Mouse (Mus musculus) liver, embryonic 12.5 days (tissue): ENCODE measurements around the gene P2ry2. TPM values are rescaled to one million over a fixed set of nuclear protein-coding genes. Genes with fewer than 3 reads are reported as not detected.
A peak's percentile ranks its signal among the peaks of the same experiment; 100 is the strongest.

ENCODE experiments used
- ATAC-seq: fragments of 200-750 bp; cut with Nextera tagmentation; 2 replicates; pipeline ENCODE4 v1.8.0; 2017; ENCODE audit warnings: moderate number of reproducible peaks, mild to moderate bottlenecking, moderate library complexity
- H3K27ac ChIP-seq: fragments of 300-500 bp; sonication (generic); 2 replicates; pipeline ENCODE4 v1.5.1; 2016; ENCODE audit warnings: mild to moderate bottlenecking
- H3K27me3 ChIP-seq: fragments of 300-500 bp; sonication (generic); replicated peaks from 2 replicates; pipeline ENCODE4 v1.6.1; 2016; ENCODE audit warnings: mild to moderate bottlenecking, moderate library complexity
- H3K36me3 ChIP-seq: fragments of 300-500 bp; sonication (generic); 2 replicates; pipeline ENCODE4 v1.6.1; 2016; ENCODE audit warnings: mild to moderate bottlenecking, moderate library complexity
- H3K4me1 ChIP-seq: fragments of 300-500 bp; sonication (generic); 2 replicates; pipeline ENCODE4 v1.6.1; 2016
- H3K4me2 ChIP-seq: fragments of 300-500 bp; sonication (generic); 2 replicates; pipeline ENCODE4 v1.6.1; 2016; ENCODE audit warnings: mild to moderate bottlenecking, moderate library complexity
- H3K4me3 ChIP-seq: fragments of 300-500 bp; sonication (generic); 2 replicates; pipeline ENCODE4 v1.5.1; 2016; ENCODE audit warnings: mild to moderate bottlenecking, moderate library complexity
- H3K9ac ChIP-seq: fragments of 300-500 bp; sonication (generic); 2 replicates; pipeline ENCODE4 v1.6.1; 2016; ENCODE audit warnings: mild to moderate bottlenecking, moderate library complexity
- H3K9me3 ChIP-seq: fragments of 300-500 bp; sonication (generic); replicated peaks from 2 replicates; pipeline ENCODE4 v1.6.1; 2016; ENCODE audit warnings: mild to moderate bottlenecking, moderate library complexity
- WGBS: fragments of 180-500 bp; shearing (Covaris S2); methylation state at CpG from one replicate; pipeline ENCODE4 v1.1.7; 2016; ENCODE audit not compliant: insufficient replicate concordance; 5-methylcytosine and 5-hydroxymethylcytosine counted together
- polyA plus RNA-seq: library from polyadenylated mRNA; unstranded; fragments of >200 nt; fragmentation: Nextera tagmentation; extraction: Ambion mirVana; gene quantifications from 2 replicates; pipeline ENCODE4 v1.2.1, GENCODE M21; 2016

P2ry2 gene
- polyA plus RNA-seq: 1.2 TPM in 2 replicates

DNA sequence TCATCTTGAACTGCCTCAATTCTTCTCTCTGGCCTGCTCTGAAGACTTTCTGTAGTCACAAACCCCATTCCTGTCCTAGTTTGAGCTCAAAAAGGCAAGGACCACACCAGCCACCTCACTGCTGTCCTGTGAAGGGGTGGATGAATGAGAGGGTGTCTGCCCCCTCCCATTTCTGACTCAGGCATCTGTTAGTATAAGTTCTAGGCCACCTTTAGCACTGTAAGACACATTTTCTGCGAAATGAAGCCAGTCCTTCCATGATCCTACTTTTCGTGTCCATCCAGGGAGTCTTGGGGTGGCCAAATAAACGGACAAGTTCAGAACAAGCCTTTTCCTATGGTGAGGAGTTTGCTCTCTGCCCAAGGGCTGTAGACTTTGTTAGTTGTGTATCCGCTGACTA lies at the start of gene P2ry2:
P2ry2 (minus strand) TSS at position 326 of the 400 bp plus-strand sequence.
- WGBS: 53% methylated on average over 4 of the region's 4 CpGs
- Histone ChIP-seq H3K27me3 (peaks cover 68% of the 10 kb centered on the region), H3K27ac (no peak within 1 kb of the TSS)

DNA sequence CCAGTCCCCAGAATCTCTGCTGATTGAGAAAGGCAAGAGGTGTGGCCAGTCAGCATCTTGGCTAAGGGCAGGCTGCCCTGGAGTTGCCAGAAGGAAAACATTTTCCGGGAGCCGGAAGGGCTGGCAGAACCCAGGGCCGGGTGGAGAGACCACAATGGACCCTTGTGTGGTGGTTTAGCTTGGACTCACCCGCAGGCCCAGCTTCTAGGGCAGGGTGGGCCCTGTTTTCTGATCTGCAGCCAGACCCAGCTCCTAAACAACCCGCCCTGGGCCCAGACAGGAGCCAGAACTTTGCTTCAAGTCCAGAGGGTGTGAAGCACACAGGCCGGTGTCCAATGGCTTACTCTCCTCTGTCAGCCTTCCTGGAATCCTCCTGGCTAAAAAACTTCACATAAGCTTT lies 49.6 kb upstream of the P2ry2 start:
- Histone ChIP-seq H3K4me1 (peaks cover 28% of the 10 kb centered on the region; the same call in 1 of the 2 replicates), H3K36me3 (no peaks in the 10 kb centered on the region), H3K9ac (no peak overlapping the region), H3K27me3 (0 out of 2 replicates have a peak, but pooled peaks cover 4% of the 10 kb centered on the region), H3K9me3 (no peaks in the 10 kb centered on the region), H3K4me2 (no peak overlapping the region), H3K27ac (no peak overlapping the region), H3K4me3 (no peak overlapping the region)
- no peak for ATAC-seq
- WGBS: 78% methylated on average over 6 of the region's 6 CpGs

More for the DNA sequence above, at the start of gene P2ry2:
- no peaks in the 10 kb centered on the region for H3K9me3 ChIP-seq
- H3K9ac ChIP-seq: peak within 1 kb of the TSS; percentile 47
- peak within 1 kb of the TSS; percentile 74 for H3K4me2 ChIP-seq
- no peaks in the 10 kb centered on the region for H3K36me3 ChIP-seq
- no peak for ATAC-seq
- H3K4me1 ChIP-seq: peaks cover 25% of the 10 kb centered on the region
- peak within 1 kb of the TSS; percentile 47 for H3K4me3 ChIP-seq

DNA sequence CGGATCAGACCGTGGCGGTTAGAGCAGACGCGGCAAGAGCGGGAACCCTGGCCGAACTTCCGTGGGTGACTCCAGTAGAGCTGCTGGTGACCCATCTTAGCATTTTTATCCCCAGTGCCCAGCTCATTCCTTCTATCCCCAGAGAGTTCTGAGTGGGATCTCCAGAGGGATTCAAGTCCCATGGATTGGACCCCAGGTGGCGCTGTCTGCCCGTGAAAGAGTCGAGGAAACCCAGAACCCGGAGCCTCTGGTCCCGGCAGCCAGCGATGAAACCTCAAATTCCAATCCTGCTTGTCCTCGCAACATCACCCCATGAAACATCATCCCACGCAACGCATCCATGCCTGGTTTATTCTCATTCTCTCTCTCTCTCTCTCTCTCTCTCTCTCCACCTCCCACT lies 48.7 kb upstream of the P2ry2 start:
- WGBS: 6% methylated on average over 17 of the region's 17 CpGs
- H3K9me3 ChIP-seq: no peaks in the 10 kb centered on the region
- peak overlapping the region; percentile 22; the same call in 1 of the 2 replicates for H3K4me3 ChIP-seq
- peaks cover 28% of the 10 kb centered on the region; the same call in 1 of the 2 replicates for H3K4me1 ChIP-seq
- peak overlapping the region; percentile 55 for H3K4me2 ChIP-seq
- ATAC-seq: no peak
- H3K27me3 ChIP-seq: 0 out of 2 replicates have a peak, but pooled peaks cover 4% of the 10 kb centered on the region
- H3K27ac ChIP-seq: no peak overlapping the region
- no peaks in the 10 kb centered on the region for H3K36me3 ChIP-seq
- no peak overlapping the region for H3K9ac ChIP-seq

DNA sequence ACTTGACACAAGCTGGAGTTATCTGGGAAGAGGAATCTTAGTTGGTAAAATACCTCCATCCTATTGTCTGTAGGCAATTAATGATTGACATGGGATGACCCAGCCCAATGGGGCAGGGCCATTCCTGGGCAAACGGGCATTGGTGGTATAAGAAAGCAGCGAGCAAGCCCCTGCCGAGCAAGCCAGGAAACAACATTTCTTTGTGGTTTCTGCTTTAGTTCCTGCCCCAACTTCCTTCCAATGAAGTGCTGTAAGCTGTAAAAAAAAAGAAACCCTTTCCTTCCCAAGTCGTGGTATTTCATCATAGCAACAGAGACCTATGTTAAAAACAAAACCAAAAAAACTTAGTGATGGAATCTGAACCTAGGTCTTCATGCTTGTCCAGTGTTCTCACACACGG lies 47.8 kb upstream of the P2ry2 start:
- 11% methylated on average over 5 of the region's 5 CpGs for WGBS
- Histone ChIP-seq H3K27ac (no peak overlapping the region), H3K36me3 (no peaks in the 10 kb centered on the region), H3K27me3 (0 out of 2 replicates have a peak, but pooled peaks cover 4% of the 10 kb centered on the region), H3K4me2 (peak overlapping the region; percentile 55), H3K9me3 (no peaks in the 10 kb centered on the region), H3K4me1 (peaks cover 28% of the 10 kb centered on the region; the same call in 1 of the 2 replicates), H3K4me3 (no peak overlapping the region), H3K9ac (no peak overlapping the region)
- ATAC-seq: no peak

DNA sequence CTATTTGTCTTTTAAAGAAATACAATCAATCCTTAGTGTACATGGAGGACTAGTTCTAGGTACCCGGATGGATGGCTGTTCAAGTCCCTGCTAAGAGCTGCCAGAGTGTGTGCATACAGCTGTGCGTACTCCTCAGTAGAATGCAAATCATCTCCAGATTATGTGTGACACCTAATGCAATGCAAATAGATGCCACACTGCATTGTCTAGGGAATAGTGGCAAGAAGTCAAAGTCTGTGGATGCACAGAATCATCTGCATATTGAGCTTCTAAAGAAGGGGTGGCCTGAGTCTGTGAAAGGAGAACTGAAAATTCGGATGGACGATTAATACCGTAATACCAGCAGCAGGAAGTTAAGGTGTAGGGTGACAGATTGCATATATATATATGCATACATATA lies 46.5 kb upstream of the P2ry2 start:
- no peak for ATAC-seq
- Histone ChIP-seq H3K4me2 (no peak overlapping the region), H3K9ac (no peak overlapping the region), H3K4me1 (peaks cover 28% of the 10 kb centered on the region; the same call in 1 of the 2 replicates), H3K27ac (no peak overlapping the region), H3K9me3 (no peaks in the 10 kb centered on the region), H3K36me3 (no peaks in the 10 kb centered on the region), H3K27me3 (0 out of 2 replicates have a peak, but pooled peaks cover 4% of the 10 kb centered on the region), H3K4me3 (no peak overlapping the region)
- 71% methylated on average over 5 of the region's 5 CpGs for WGBS

DNA sequence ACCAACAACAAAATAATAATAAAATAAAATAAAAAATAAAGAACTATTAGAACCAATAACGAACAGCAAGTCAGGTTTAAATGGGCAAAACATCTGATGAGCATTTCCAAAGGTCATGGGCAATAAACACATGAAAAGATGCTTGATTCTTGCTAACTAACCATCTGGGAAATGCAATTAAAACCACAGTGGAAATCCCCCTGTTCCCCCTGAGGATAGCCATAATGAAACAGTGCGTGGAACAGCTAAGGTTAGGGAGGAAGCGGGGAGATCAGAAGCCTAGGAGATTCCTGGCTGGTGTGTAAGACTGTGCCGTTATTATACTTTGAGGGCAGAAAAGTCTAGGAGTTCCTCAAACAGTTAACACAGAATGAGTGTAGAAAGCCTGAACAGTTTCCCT lies 44.6 kb upstream of the P2ry2 start:
- Histone ChIP-seq H3K36me3 (no peaks in the 10 kb centered on the region), H3K9me3 (no peaks in the 10 kb centered on the region), H3K4me1 (peaks cover 20% of the 10 kb centered on the region; the same call in 1 of the 2 replicates), H3K4me2 (no peak overlapping the region), H3K27ac (no peak overlapping the region), H3K27me3 (0 out of 2 replicates have a peak, but pooled peaks cover 2% of the 10 kb centered on the region), H3K4me3 (no peak overlapping the region), H3K9ac (no peak overlapping the region)
- WGBS: 59% methylated on average over 4 of the region's 4 CpGs
- no peak for ATAC-seq

DNA sequence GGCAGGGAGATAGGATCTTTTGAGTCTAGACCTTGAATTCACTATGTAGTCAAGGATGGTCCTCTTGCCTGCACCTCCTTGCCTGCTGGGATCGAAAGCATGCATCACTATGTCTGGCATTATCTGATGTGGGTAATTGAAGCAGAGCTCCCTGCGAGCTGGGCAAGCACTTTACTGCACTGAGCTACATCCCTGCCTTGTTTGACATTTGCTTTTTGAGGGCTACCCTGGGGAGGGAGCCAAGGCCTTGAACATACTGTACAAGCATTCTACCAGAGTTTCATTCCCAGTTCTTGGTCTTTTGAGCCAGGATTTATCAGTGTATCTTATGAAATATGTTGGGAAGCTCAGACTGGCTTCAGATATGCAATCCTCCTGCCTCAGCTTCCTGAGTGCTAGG lies 40.5 kb upstream of the P2ry2 start:
- H3K4me2 ChIP-seq: no peak overlapping the region
- peaks cover 5% of the 10 kb centered on the region; the same call in 1 of the 2 replicates for H3K4me1 ChIP-seq
- no peak overlapping the region for H3K4me3 ChIP-seq
- no peak overlapping the region for H3K9ac ChIP-seq
- no peaks in the 10 kb centered on the region for H3K9me3 ChIP-seq
- no peak for ATAC-seq
- no peak overlapping the region for H3K27ac ChIP-seq
- no peaks in the 10 kb centered on the region for H3K27me3 ChIP-seq
- H3K36me3 ChIP-seq: no peaks in the 10 kb centered on the region
- 42% methylated on average over 2 of the region's 2 CpGs for WGBS

DNA sequence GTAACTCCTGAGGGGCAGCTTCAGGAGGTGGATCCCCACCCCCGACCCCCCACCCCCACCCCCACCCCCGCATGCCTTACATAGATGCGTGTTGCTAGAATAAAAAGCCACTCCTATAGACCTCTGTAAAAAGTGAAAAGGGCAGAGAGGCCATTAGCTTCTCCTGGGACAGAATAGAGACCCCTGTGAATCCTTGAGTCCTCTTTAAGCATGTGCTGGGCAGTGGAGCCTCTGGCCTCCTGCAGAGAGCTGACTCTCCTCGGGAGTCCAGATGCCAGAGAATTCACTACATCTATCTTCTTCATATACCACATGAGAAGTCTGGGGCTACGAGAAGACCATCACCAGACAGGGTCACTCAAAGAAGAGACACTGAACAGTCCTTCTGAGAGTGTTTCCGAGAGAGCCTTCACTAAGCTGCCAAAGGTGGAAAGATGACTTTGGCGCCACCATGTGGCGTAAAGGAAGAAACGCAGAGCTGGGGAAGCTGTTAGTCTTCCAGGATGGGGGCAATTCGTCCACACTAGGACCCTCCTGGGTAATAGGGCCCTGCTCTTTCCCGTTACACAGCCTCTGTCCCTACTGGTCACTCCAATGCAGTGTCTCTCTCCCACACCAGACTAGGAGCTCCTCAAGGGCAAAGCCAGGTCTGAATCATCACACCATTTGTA lies 39.0 kb upstream of the P2ry2 start:
- Histone ChIP-seq H3K4me3 (no peak overlapping the region), H3K27ac (no peak overlapping the region), H3K4me2 (no peak overlapping the region), H3K9ac (no peak overlapping the region), H3K27me3 (no peaks in the 10 kb centered on the region), H3K36me3 (no peaks in the 10 kb centered on the region), H3K9me3 (no peaks in the 10 kb centered on the region), H3K4me1 (peaks cover 5% of the 10 kb centered on the region; the same call in 1 of the 2 replicates)
- no peak for ATAC-seq
- WGBS: 11% methylated on average over 11 of the region's 11 CpGs

DNA sequence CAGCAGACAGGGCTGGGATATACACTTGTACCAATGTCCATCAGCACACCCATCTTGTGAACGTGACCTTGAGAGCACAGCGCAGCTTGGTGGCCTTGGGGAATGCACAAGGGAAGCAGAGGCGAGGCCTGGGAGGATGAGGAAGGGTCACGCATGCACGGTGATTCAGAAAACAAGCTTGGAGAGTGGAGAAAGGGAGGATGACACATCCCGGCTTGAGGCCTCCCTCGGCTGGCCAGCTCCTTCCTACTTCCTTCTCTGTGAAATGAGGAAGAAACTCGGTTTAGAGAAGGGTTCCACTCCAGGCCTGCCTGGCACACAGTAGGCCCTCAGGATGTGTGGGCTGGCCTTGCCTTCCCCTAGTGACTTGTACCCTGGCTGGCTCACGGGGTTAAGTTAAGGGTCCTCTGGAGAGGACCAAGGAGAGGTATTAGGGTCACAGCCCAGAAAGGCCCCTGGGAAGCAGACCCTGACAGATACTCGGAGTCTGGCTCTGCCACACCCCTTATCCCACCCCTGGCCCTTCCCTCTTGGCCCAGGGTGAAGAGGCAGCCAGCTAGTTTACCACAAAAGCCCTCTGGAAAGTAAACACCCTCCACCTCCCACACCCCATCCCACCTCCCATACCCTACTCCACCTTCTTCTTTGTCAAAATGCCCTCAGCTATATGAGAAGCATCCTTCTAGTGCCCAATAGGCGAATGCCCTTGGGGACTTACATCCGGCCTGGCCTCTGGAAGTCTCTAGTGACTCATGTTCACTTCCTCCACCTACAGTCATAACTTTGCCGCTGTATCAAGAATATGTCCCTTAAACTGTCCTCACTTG lies 38.3 kb upstream of the P2ry2 start:
- Histone ChIP-seq H3K27me3 (no peaks in the 10 kb centered on the region), H3K36me3 (no peaks in the 10 kb centered on the region), H3K9me3 (no peaks in the 10 kb centered on the region), H3K4me1 (peaks cover 5% of the 10 kb centered on the region; the same call in 1 of the 2 replicates), H3K27ac (no peak overlapping the region), H3K4me3 (no peak overlapping the region), H3K9ac (no peak overlapping the region), H3K4me2 (no peak overlapping the region)
- 36% methylated on average over 13 of the region's 13 CpGs for WGBS
- ATAC-seq: 0 out of 2 replicates have a peak, but pooled peaks have one; percentile 24

DNA sequence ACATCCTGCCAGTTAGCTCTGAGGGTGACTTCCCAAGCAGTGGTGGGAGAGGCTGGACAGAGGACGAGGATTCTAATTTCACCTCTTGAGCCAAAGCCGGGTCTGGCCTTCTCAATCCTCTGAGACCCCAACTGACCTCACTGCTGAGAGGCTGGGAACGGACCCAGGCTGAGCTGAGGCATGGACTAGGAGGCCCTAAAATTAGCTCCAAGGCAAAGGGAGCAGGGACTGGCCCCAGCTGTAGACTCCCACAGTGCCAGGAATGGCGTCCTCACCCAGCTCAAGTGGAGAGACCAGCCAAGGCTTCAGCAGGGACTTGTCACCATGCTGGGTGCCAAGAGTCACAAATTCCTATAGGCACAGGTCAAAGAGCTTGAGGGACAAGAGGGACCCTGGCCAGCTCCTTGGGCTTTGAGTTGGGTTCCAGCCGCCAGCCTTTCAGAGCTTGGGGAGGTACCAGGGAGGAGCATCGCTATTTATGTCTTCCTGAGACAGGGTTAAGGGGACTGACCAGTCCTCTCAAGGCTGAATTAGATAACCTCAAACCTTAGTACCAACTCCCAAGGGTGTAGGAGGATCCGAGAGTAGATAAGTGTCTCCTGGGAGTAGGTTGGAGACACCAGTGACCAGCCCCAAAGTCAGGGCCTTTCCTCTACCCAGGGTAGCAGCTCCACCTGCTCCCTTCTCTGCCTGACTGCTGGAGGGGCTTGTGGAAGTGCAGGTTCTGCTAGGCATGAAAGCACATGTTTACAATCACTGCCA lies 36.8 kb upstream of the P2ry2 start:
- 74% methylated on average over 7 of the region's 7 CpGs for WGBS
- H3K36me3 ChIP-seq: no peaks in the 10 kb centered on the region
- no peak overlapping the region for H3K9ac ChIP-seq
- peaks cover 5% of the 10 kb centered on the region; the same call in 1 of the 2 replicates for H3K4me1 ChIP-seq
- no peak for ATAC-seq
- H3K4me3 ChIP-seq: no peak overlapping the region
- H3K9me3 ChIP-seq: no peaks in the 10 kb centered on the region
- no peaks in the 10 kb centered on the region for H3K27me3 ChIP-seq
- H3K27ac ChIP-seq: no peak overlapping the region
- no peak overlapping the region for H3K4me2 ChIP-seq

DNA sequence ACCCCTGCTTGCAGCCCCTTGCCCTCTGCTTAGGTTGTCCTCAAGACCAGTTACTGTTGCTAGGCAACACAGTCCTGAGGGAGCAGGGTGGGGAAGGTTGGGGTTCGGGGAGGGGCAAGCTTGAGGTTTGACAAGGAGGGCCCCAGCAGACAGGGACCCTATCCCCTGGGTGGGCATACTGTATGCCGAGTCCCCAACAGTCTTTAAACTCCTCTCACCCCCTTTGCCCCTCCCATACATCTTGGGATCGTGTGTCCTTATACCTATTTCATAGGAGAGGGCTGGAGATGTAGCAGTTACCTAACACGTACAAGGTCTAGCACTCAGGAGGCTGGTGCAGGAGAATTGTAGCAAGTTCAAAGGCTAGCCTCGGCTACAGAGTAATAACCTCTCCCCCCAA lies 35.6 kb upstream of the P2ry2 start:
- Histone ChIP-seq H3K9me3 (no peaks in the 10 kb centered on the region), H3K4me3 (no peak overlapping the region), H3K4me1 (peaks cover 5% of the 10 kb centered on the region; the same call in 1 of the 2 replicates), H3K4me2 (no peak overlapping the region), H3K27me3 (no peaks in the 10 kb centered on the region), H3K27ac (no peak overlapping the region), H3K9ac (no peak overlapping the region), H3K36me3 (no peaks in the 10 kb centered on the region)
- ATAC-seq: no peak
- 65% methylated on average over 5 of the region's 5 CpGs for WGBS
